Comparison of ENCODE assay signal across 8 mouse cellular contexts in the genomic region with DNA sequence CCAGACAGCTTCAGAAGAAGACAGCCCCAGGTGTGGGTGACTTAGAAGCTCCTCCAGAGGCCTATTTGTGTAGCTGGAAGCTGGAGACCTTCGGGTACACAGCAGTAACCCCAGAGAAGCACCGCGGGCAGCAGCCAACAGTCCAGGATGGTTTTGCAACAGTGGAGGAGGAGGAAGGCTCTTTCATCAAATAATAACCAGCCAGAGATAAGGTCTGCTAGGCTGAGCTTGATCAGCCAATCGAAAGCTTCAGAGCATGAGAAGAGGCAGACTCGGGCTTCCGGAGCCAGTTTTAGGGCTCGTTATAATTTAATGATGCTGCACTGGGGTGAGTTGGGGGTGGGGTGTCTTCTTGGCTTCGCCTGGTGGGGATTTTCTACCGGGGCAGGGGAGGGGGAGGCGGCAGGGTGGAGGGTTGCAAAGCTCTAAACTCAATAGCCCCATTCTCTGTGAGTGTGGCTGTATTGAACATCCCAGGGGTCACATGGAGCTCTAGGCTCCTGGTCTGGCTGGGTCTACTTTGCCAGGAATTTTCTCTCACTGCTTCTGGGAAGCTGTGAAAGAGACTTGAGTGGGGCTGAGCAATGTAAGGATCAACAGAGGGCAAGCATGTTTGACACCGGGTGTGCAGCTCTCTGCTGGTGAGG. TPM values are rescaled to one million over a fixed set of nuclear protein-coding genes. Genes with fewer than 3 reads are reported as not detected.
DNase-seq lines count a peak whose midpoint lies in the region; ATAC-seq and TF ChIP-seq lines count a peak whose summit lies in the region.

Gpam (minus strand) TSS at position 167 of the 647 bp plus-strand sequence.

- peaks cover 13% of the 10 kb centered on the region; the same call in 1 of the 2 replicates for H3K4me1 ChIP-seq in intestine, embryonic 15.5 days (replicated peaks)
- peaks cover 34% of the 10 kb centered on the region for H3K4me1 ChIP-seq in liver, adult 2 months (ENCODE audit: control insufficient read depth, insufficient read depth, low read length)
- peaks cover 2% of the 10 kb centered on the region; the same call in 1 of the 2 replicates for H3K4me1 ChIP-seq in neural tube, embryonic 15.5 days

- H3K4me3 ChIP-seq in intestine, embryonic 15.5 days (replicated peaks): peak within 1 kb of the TSS; percentile 29
- peak within 1 kb of the TSS; percentile 82 for H3K4me3 ChIP-seq in liver, adult 2 months (ENCODE audit: insufficient read depth, low read depth, low read length)
- no peak within 1 kb of the TSS for H3K4me3 ChIP-seq in neural tube, embryonic 15.5 days (replicated peaks)

- H3K9ac ChIP-seq in intestine, embryonic 15.5 days: no peak within 1 kb of the TSS
- peak within 1 kb of the TSS; percentile 75 for H3K9ac ChIP-seq in liver, adult 2 months (ENCODE audit: low read depth, low read length)
- H3K9ac ChIP-seq in neural tube, embryonic 15.5 days (replicated peaks): no peak within 1 kb of the TSS

- H3K36me3 ChIP-seq in intestine, embryonic 15.5 days: no peaks in the 10 kb centered on the region
- peaks cover 6% of the 10 kb centered on the region; the same call in 1 of the 2 replicates for H3K36me3 ChIP-seq in liver, adult 2 months (ENCODE audit: control insufficient read depth, insufficient read depth, low read length)
- no peaks in the 10 kb centered on the region for H3K36me3 ChIP-seq in neural tube, embryonic 15.5 days

- no peaks in the 10 kb centered on the region for H3K27me3 ChIP-seq in intestine, embryonic 15.5 days (replicated peaks)
- H3K27me3 ChIP-seq in liver, adult 2 months (ENCODE audit: control insufficient read depth, insufficient read depth, low read length): no peaks in the 10 kb centered on the region
- no peaks in the 10 kb centered on the region for H3K27me3 ChIP-seq in neural tube, embryonic 15.5 days (replicated peaks)

- peaks cover 33% of the 10 kb centered on the region for H3K79me2 ChIP-seq in liver, adult 2 months (ENCODE audit: control insufficient read depth, insufficient read depth, low read length)

- peak; percentile 86 for ATAC-seq in intestine, embryonic 15.5 days
- ATAC-seq in neural tube, embryonic 15.5 days (ENCODE audit: low FRiP score): no peak

- H3K27ac ChIP-seq in intestine, embryonic 15.5 days: no peak within 1 kb of the TSS
- H3K27ac ChIP-seq in liver, adult 2 months (replicated peaks; ENCODE audit: insufficient read depth, low read depth, low read length): peak within 1 kb of the TSS; percentile 96
- no peak within 1 kb of the TSS for H3K27ac ChIP-seq in neural tube, embryonic 15.5 days (replicated peaks)

- DNase-seq in lung, adult 18-20 months: peak; percentile 59 to 61
- DNase-seq in lung, postnatal 14 days: no peak
- DNase-seq in gastrocnemius, adult 8-10 months (ENCODE audit: low spot score in 2 of 2): no peak
- DNase-seq in liver, adult 2 months (ENCODE audit: extremely low read depth, low read depth, low spot score): peak; percentile 98
- no peak for DNase-seq in embryo, embryonic 10 days (ENCODE audit: low spot score)
- no peak for DNase-seq in cerebellum, postnatal 25 days

- TF ChIP-seq POLR2A in liver, adult 2 months (IDR thresholded peaks at IDR 0.05; ENCODE audit: extremely low read depth, insufficient read depth, low read length): peak; percentile 79; the same call in 1 of the 2 replicates

- peak within 1 kb of the TSS; percentile 55 for H3K4me2 ChIP-seq in intestine, embryonic 15.5 days (replicated peaks)
- H3K4me2 ChIP-seq in neural tube, embryonic 15.5 days: no peak within 1 kb of the TSS

- TF ChIP-seq CTCF in liver, adult 2 months (IDR thresholded peaks at IDR 0.05; ENCODE audit: low read depth, low read length): no peak

- no peaks in the 10 kb centered on the region for H3K9me3 ChIP-seq in intestine, embryonic 15.5 days
- no peaks in the 10 kb centered on the region for H3K9me3 ChIP-seq in neural tube, embryonic 15.5 days (replicated peaks)

- 45% methylated on average over 11 of the region's 11 CpGs for WGBS in intestine, embryonic 15.5 days
- WGBS in liver, adult 2 months: 12% methylated on average over 11 of the region's 11 CpGs
- 65% methylated on average over 11 of the region's 11 CpGs for WGBS in neural tube, embryonic 15.5 days

RNA-seq across cellular contexts. Expression of gene Gpam, which starts in this region (rescaled TPM):
- 100 to 1,000 TPM in 1 of 4 experiments, 10 to 100 TPM in 3; 90.2 to 104 (median 98.9) TPM for total RNA-seq in gastrocnemius, adult 8-10 months (2022)
- polyA plus RNA-seq in intestine, embryonic 15.5 days (2015; fragmentation: Nextera tagmentation; extraction: Ambion mirVana): 23.5 and 24.5 TPM in 2 replicates
- total RNA-seq in liver, adult 2 months (2014; rRNA removed): 261 and 274 TPM in 2 replicates
- 90.2 and 102 TPM in 2 replicates for polyA plus RNA-seq in liver, adult 2 months (2012; rRNA removed)
- polyA plus RNA-seq in neural tube, embryonic 15.5 days (2015; fragmentation: Nextera tagmentation; extraction: Ambion mirVana): 18.1 and 18.9 TPM in 2 replicates

Comparison
In these comparisons a context has a peak if more than half of its experiments do, and no peak if none do; other contexts are left out.
1. DNase-seq: peak in lung, adult 18-20 months (2 of 2) and liver, adult 2 months (single experiment); none in lung, postnatal 14 days (single experiment), gastrocnemius, adult 8-10 months (0 of 2), embryo, embryonic 10 days (single experiment) and cerebellum, postnatal 25 days (0 of 2).